Mouse (Mus musculus) kidney, adult 2 months (tissue): ENCODE data around the gene Kank4. TPM values are rescaled to one million over a fixed set of nuclear protein-coding genes. Genes with fewer than 3 reads are reported as not detected.

ENCODE experiments used
- DNase-seq: peaks from one replicate; pipeline ENCODE4 v3.0.0; 2021
- H3K27ac ChIP-seq: fragments of 200-500 bp; 2 replicates; pipeline ENCODE4 v1.5.1; 2012; ENCODE audit warnings: low read depth, low read length, control low read depth, inconsistent platforms; ENCODE audit not compliant: insufficient read depth
- H3K27me3 ChIP-seq: fragments of 200-500 bp; replicated peaks from 2 replicates; pipeline ENCODE4 v1.6.1; 2012; ENCODE audit warnings: mild to moderate bottlenecking, moderate library complexity, low read length, inconsistent platforms; ENCODE audit not compliant: control insufficient read depth, insufficient read depth
- H3K36me3 ChIP-seq: fragments of 200-500 bp; 2 replicates; pipeline ENCODE4 v1.6.1; 2012; ENCODE audit warnings: mild to moderate bottlenecking, moderate library complexity, low read length, inconsistent platforms; ENCODE audit not compliant: control insufficient read depth, insufficient read depth
- H3K4me1 ChIP-seq: fragments of 200-500 bp; 2 replicates; pipeline ENCODE4 v1.6.1; 2011; ENCODE audit warnings: low read length; ENCODE audit not compliant: control insufficient read depth, insufficient read depth
- H3K4me3 ChIP-seq: fragments of 200-500 bp; 2 replicates; pipeline ENCODE4 v1.5.1; 2011; ENCODE audit warnings: mild to moderate bottlenecking, low read depth, low read length, control low read depth; ENCODE audit not compliant: insufficient read depth
- CTCF ChIP-seq: fragments of 200-500 bp; conservative IDR thresholded peaks from 2 replicates; pipeline ENCODE4 v1.5.1; 2011; ENCODE audit warnings: low read depth, mild to moderate bottlenecking, control low read depth, low read length, moderate library complexity, mixed read lengths; ENCODE audit not compliant: insufficient read depth, insufficient read length
- POLR2A ChIP-seq: fragments of 200-500 bp; IDR thresholded peaks from one replicate; pipeline ENCODE4 v1.6.1; 2011; ENCODE audit warnings: low read depth, low read length, control low read depth
- WGBS: fragments of 180-500 bp; shearing (Covaris S2); methylation state at CpG from one replicate; pipeline ENCODE4 v1.1.7; 2018; 5-methylcytosine and 5-hydroxymethylcytosine counted together
- polyA plus RNA-seq: library from polyadenylated mRNA; depleted of rRNA; stranded (reverse); fragments of >200 nt; gene quantifications from 2 replicates; pipeline ENCODE4 v1.2.3, GENCODE M21; 2012

Kank4 gene
- polyA plus RNA-seq, 1 experiment = 3.2 TPM

DNA sequence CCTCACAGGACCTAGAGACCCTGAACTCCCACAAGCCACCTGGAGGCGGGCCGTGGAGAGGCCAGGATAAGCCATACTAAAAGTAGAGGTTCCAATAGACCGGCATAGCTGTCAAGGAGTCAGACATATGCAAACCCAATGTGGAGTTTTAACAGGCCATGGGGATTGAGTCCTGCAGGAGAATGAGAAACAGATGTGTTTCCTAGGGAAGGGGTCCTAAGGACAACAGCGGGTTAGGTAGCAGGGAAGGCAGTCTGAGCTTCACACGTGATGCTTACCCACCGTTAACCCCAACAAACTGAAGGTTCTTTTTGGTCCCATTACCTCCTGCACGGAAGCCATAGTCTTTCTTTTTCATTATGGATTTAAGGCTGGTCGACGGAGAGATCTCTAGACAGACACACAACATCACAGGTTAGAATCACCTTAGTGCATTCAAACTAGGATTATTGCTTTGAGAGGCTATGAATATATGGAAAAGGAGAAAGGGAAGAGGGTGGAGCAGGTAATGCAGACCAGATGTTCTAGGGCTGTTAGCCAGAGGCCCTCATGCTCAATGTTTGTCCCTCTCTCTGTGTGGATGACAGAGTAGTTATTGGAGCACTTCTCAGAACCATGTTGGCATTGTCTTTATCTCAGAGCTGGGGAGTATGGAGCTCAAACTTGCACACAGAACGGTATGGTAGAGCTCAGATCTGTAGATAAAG, 40.5 kb downstream of the Kank4 start:
- TF ChIP-seq POLR2A (no peak), CTCF (no peak)
- Histone ChIP-seq H3K27ac (no peak overlapping the region), H3K27me3 (no peaks in the 10 kb centered on the region), H3K4me1 (no peaks in the 10 kb centered on the region), H3K36me3 (no peaks in the 10 kb centered on the region), H3K4me3 (no peak overlapping the region)
- DNase-seq = no peak
- 93% methylated on average over 10 of the region's 10 CpGs for WGBS

DNA sequence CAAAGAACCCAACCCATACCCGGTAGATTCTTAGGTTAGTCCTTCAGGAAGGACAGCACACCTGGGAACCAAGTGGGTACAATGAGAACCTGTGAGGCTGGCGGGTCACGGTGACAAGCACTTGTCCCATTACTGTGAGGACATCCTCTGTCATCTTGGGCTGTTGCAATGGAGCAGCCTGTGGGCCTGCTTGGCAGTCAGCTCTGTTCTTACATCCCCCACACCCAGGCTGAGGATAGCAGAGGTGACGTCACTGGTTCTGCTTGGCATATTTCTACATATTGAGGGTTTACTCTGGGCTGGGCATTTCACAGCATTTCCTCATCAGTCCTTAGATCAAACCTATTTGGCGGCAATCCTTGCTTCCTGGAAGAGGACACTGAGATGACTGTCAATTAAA, 43.6 kb downstream of the Kank4 start:
- Histone ChIP-seq H3K4me1 (no peaks in the 10 kb centered on the region), H3K27me3 (no peaks in the 10 kb centered on the region), H3K36me3 (no peaks in the 10 kb centered on the region), H3K4me3 (no peak overlapping the region), H3K27ac (no peak overlapping the region)
- TF ChIP-seq POLR2A (no peak), CTCF (no peak)
- DNase-seq = no peak
- 92% methylated on average over 5 of the region's 5 CpGs for WGBS

- peak; percentile 34 for DNase-seq
- Histone ChIP-seq H3K36me3 (no peaks in the 10 kb centered on the region), H3K4me3 (no peak overlapping the region), H3K27me3 (no peaks in the 10 kb centered on the region), H3K4me1 (no peaks in the 10 kb centered on the region; the same call in 1 of the 2 replicates), H3K27ac (no peak overlapping the region)
- no peak for TF ChIP-seq CTCF
- TF ChIP-seq POLR2A = no peak
- 56% methylated on average over 14 of the region's 14 CpGs for WGBS
These were observed 49.9 kb downstream of the Kank4 start for GRCm38 (mm10) chr4:98767134-98768133.

DNA sequence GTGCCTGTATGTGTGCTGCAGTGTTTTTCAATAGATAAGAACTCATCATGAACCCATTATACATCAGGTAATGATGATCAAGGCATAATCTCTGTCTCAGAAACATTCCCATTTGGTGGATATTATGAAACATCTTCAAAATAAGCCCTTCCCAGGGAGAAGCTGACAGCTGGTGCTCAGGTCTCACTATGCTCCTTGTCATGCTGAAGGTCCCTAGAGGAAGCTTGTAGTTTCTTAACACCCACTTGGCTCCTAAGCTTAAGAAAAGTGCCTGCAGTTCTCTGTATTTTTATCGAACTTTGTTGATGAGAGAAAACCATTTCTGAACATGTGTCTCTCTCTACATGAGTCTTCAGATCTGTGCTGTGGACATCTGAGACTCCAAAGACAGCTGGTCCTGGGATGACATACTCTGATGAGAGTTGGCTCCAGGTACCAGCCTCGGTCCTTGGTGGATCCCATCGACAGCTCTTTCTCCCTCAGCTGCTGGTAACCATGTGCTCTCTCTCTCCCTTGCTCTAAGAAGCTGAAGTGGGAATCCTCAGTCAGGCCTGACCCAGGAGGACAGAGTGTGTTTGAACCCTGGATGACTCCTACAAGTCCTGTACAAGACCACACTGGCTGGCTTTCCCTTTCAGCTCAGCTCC, 58.3 kb downstream of the Kank4 start:
- Histone ChIP-seq H3K36me3 (no peaks in the 10 kb centered on the region), H3K4me1 (no peaks in the 10 kb centered on the region), H3K27me3 (no peaks in the 10 kb centered on the region), H3K4me3 (no peak overlapping the region), H3K27ac (no peak overlapping the region)
- no peak for DNase-seq
- 75% methylated on average over 3 of the region's 3 CpGs for WGBS
- TF ChIP-seq CTCF = no peak
- no peak for TF ChIP-seq POLR2A

- no peaks in the 10 kb centered on the region for H3K27me3 ChIP-seq
- DNase-seq = no peak
- TF ChIP-seq CTCF (no peak), POLR2A (no peak)
- H3K27ac ChIP-seq = no peak overlapping the region
- H3K4me1 ChIP-seq = no peaks in the 10 kb centered on the region
- no peaks in the 10 kb centered on the region for H3K36me3 ChIP-seq
- H3K4me3 ChIP-seq = no peak overlapping the region
- WGBS = 58% methylated on average over 4 of the region's 4 CpGs
These were observed 59.1 kb downstream of the Kank4 start for GRCm38 (mm10) chr4:98758012-98758821.

DNA sequence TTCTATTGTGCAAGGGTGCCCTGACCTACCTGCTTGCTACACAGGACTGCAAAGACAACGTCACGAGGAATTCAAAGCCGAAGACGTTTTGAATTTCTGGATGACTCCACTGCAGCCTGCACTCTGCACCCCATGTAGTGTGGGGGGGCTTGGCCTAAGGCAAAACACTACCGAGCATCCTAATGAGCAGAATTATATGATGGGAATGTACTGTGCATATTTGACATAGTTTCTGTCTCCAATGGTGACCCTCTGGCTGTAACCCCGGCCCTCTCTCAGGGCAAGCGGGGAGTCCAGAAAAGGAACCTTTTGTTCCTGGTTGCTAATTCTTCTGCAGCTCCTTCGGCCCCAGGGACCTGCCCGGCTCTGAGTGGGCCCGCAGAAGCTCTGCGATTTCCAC, 61.2 kb downstream of the Kank4 start:
- TF ChIP-seq POLR2A (no peak), CTCF (no peak)
- H3K4me3 ChIP-seq = no peak overlapping the region
- no peaks in the 10 kb centered on the region for H3K4me1 ChIP-seq
- no peak overlapping the region for H3K27ac ChIP-seq
- WGBS = 53% methylated on average over 11 of the region's 11 CpGs
- no peaks in the 10 kb centered on the region for H3K36me3 ChIP-seq
- no peaks in the 10 kb centered on the region for H3K27me3 ChIP-seq
- DNase-seq = peak; percentile 28
